Mouse (Mus musculus): ENCODE results near the gene Qprt.

DNA sequence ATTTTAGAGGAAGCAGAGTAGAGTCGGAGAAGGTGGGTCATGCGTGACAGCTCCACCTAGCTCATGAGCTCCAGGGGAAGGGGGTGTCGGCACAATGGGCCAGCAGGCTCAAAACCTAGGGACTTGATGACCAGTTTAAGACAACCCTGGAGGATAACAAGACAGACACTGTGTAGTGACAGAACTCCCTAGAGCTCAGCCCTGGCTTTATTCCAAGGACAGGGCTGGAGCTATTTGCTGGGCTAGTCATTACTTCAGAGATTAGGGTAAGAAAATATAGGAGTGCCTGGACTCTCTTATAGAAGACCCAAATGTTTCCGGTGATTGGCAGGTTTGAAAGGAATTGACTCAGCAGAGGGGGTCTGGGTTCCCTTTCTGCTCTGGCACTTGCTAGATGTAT lies 48.8 kb downstream of the Qprt start:
- TF ChIP-seq POLR2A (IDR thresholded peaks at IDR 0.05; ENCODE audit: borderline replicate concordance, extremely low read depth, insufficient read depth, insufficient read length, poor library complexity, severe bottlenecking) (no peak), CTCF (IDR thresholded peaks at IDR 0.05; ENCODE audit: borderline replicate concordance, extremely low read depth, insufficient read depth, insufficient read length) (no peak)
